Mouse (Mus musculus) thymus, adult 2 months (tissue): ENCODE measurements around the gene Foxk1.

Source experiments
- CTCF ChIP-seq: fragments of 200-500 bp; IDR thresholded peaks from 2 replicates; pipeline ENCODE4 v1.5.1; 2012; ENCODE audit warnings: mild to moderate bottlenecking, control low read depth, low read length, moderate library complexity, borderline replicate concordance; ENCODE audit not compliant: control insufficient read depth, poor library complexity, insufficient read depth; ENCODE audit errors: extremely low read depth
- POLR2A ChIP-seq: fragments of 200-500 bp; IDR thresholded peaks from 2 replicates; pipeline ENCODE4 v1.6.1; 2012; ENCODE audit warnings: mild to moderate bottlenecking, low read length, control low read depth, moderate library complexity; ENCODE audit not compliant: control insufficient read depth, poor library complexity, insufficient read depth; ENCODE audit errors: extremely low read depth

- no peak for TF ChIP-seq POLR2A
- no peak for TF ChIP-seq CTCF
These were observed 25.2 kb downstream of the Foxk1 start for GRCm38 (mm10) chr5:142426476-142426875.
